Mouse (Mus musculus) MEL (cell line): ENCODE data around the gene Rag2. TPM values are rescaled to one million over a fixed set of nuclear protein-coding genes. Genes with fewer than 3 reads are reported as not detected.

Source experiments
- DNase-seq: peaks from one replicate; pipeline ENCODE4 v3.0.0; 2011; ENCODE audit warnings: low read depth, low spot score
- H3K27ac ChIP-seq: 2 replicates; pipeline ENCODE4 v1.5.1; 2012; ENCODE audit warnings: low read depth, mild to moderate bottlenecking, control low read depth, low read length, moderate library complexity; ENCODE audit not compliant: control insufficient read depth
- H3K27me3 ChIP-seq, 2 experiments: fragments of 150-350 bp in 1 of 2; sonication (generic) in 1 of 2; 2 replicates each; pipeline ENCODE4 v1.6.1; 2012; ENCODE audit warnings: low read length in 2 of 2, mild to moderate bottlenecking in 2 of 2, improper control_type of control experiment in 1 of 2, moderate library complexity in 1 of 2; ENCODE audit not compliant: insufficient read depth in 2 of 2, control insufficient read depth in 1 of 2
- H3K36me3 ChIP-seq, 2 experiments: 2 replicates each; pipeline ENCODE4 v1.6.1; 2012 to 2014; ENCODE audit warnings: low read length in 2 of 2, improper control_type of control experiment in 1 of 2, inconsistent platforms in 1 of 2, mild to moderate bottlenecking in 1 of 2; ENCODE audit not compliant: insufficient read depth in 2 of 2, control insufficient read depth in 1 of 2
- H3K4me1 ChIP-seq, 2 experiments: fragments of 150-350 bp in 1 of 2; sonication (generic) in 1 of 2; 2 replicates each; pipeline ENCODE4 v1.6.1; 2012; ENCODE audit warnings: low read length in 2 of 2, improper control_type of control experiment in 1 of 2, mild to moderate bottlenecking in 1 of 2; ENCODE audit not compliant: insufficient read depth in 2 of 2, control insufficient read depth in 1 of 2
- H3K4me3 ChIP-seq, 2 experiments: fragments of 150-350 bp in 1 of 2; sonication (generic) in 1 of 2; 2 replicates each; pipeline ENCODE4 v1.5.1; 2012; ENCODE audit warnings: low read depth in 2 of 2, low read length in 2 of 2, mild to moderate bottlenecking in 2 of 2, moderate library complexity in 2 of 2, control low read depth in 1 of 2, improper control_type of control experiment in 1 of 2; ENCODE audit not compliant: control insufficient read depth in 1 of 2, insufficient read depth in 1 of 2
- H3K79me2 ChIP-seq: 2 replicates; pipeline ENCODE4 v1.6.1; 2012; ENCODE audit warnings: mild to moderate bottlenecking, low read length, moderate library complexity; ENCODE audit not compliant: control insufficient read depth, poor library complexity, insufficient read depth
- H3K9ac ChIP-seq: 2 replicates; pipeline ENCODE4 v1.6.1; 2012; ENCODE audit warnings: low read depth, mild to moderate bottlenecking, control low read depth, low read length, moderate library complexity; ENCODE audit not compliant: control insufficient read depth, poor library complexity, severe bottlenecking
- H3K9me3 ChIP-seq: fragments of 150-350 bp; sonication (generic); replicated peaks from 2 replicates; pipeline ENCODE4 v1.6.1; 2012; ENCODE audit warnings: mild to moderate bottlenecking, low read length, improper control_type of control experiment, moderate library complexity; ENCODE audit not compliant: insufficient read depth
- CHD2 ChIP-seq: IDR thresholded peaks from 2 replicates; pipeline ENCODE4 v1.6.1; 2011; ENCODE audit warnings: low read length, improper control_type of control experiment
- CTCF ChIP-seq, 3 experiments: IDR thresholded peaks in 2 of 3; conservative IDR thresholded peaks in 1 of 3; 2 replicates each; pipeline ENCODE4 v1.5.1; 2011 to 2012; ENCODE audit warnings: low read length in 3 of 3, low read depth in 2 of 3, mild to moderate bottlenecking in 2 of 3, improper control_type of control experiment in 1 of 3, inconsistent platforms in 1 of 3, mixed read lengths in 1 of 3, moderate library complexity in 1 of 3; ENCODE audit not compliant: control insufficient read depth in 1 of 3, insufficient read depth in 1 of 3, poor library complexity in 1 of 3, severe bottlenecking in 1 of 3
- ETS1 ChIP-seq: IDR thresholded peaks from 2 replicates; pipeline ENCODE4 v1.6.1; 2012; ENCODE audit warnings: low read depth, mild to moderate bottlenecking, inconsistent platforms, low read length, improper control_type of control experiment, moderate library complexity
- HCFC1 ChIP-seq: IDR thresholded peaks from 2 replicates; pipeline ENCODE4 v1.6.1; 2012; ENCODE audit warnings: low read depth, mild to moderate bottlenecking, inconsistent platforms, low read length, improper control_type of control experiment, moderate library complexity
- JUND ChIP-seq: IDR thresholded peaks from 2 replicates; pipeline ENCODE4 v1.6.1; 2011; ENCODE audit warnings: low read depth, mild to moderate bottlenecking, improper control_type of control experiment, low read length
- KAT2A ChIP-seq: conservative IDR thresholded peaks from 2 replicates; pipeline ENCODE4 v1.6.1; 2012; ENCODE audit warnings: low read depth, low read length, improper control_type of control experiment, inconsistent platforms
- MAFK ChIP-seq: IDR thresholded peaks from 2 replicates; pipeline ENCODE4 v1.6.1; 2011; ENCODE audit warnings: low read depth, mild to moderate bottlenecking, low read length, improper control_type of control experiment, borderline replicate concordance
- MAX ChIP-seq: IDR thresholded peaks from 2 replicates; pipeline ENCODE4 v1.6.1; 2011; ENCODE audit warnings: low read length, improper control_type of control experiment
- NELFE ChIP-seq: IDR thresholded peaks from 2 replicates; pipeline ENCODE4 v1.6.1; 2011; ENCODE audit warnings: low read depth, low read length, improper control_type of control experiment
- POLR2AphosphoS2 ChIP-seq: IDR thresholded peaks from 2 replicates; pipeline ENCODE4 v1.6.1; 2011; ENCODE audit warnings: low read length, improper control_type of control experiment
- RAD21 ChIP-seq: IDR thresholded peaks from 2 replicates; pipeline ENCODE4 v1.6.1; 2011; ENCODE audit warnings: mild to moderate bottlenecking, low read depth, low read length, improper control_type of control experiment
- RCOR1 ChIP-seq: IDR thresholded peaks from 2 replicates; pipeline ENCODE4 v1.6.1; 2012; ENCODE audit warnings: low read depth, mild to moderate bottlenecking, inconsistent platforms, low read length, improper control_type of control experiment
- SMC3 ChIP-seq: IDR thresholded peaks from 2 replicates; pipeline ENCODE4 v1.6.1; 2011; ENCODE audit warnings: low read depth, low read length, improper control_type of control experiment
- TAL1 ChIP-seq: IDR thresholded peaks from 2 replicates; pipeline ENCODE4 v1.6.1; 2012; ENCODE audit warnings: mild to moderate bottlenecking, inconsistent platforms, low read length, moderate library complexity, mixed read lengths
- TBP ChIP-seq: IDR thresholded peaks from 2 replicates; pipeline ENCODE4 v1.8.0; 2011; ENCODE audit warnings: low read depth, low read length, improper control_type of control experiment
- TCF12 ChIP-seq: IDR thresholded peaks from 2 replicates; pipeline ENCODE4 v1.6.1; 2014; ENCODE audit warnings: low read depth, mild to moderate bottlenecking, inconsistent platforms, low read length, improper control_type of control experiment, moderate library complexity
- USF1 ChIP-seq: IDR thresholded peaks from 2 replicates; pipeline ENCODE4 v1.6.1; 2014; ENCODE audit warnings: low read depth, mild to moderate bottlenecking, inconsistent platforms, low read length, improper control_type of control experiment, moderate library complexity
- USF2 ChIP-seq, 2 experiments: IDR thresholded peaks; 2 replicates each; pipeline ENCODE4 v1.6.1; 2011 to 2012; ENCODE audit warnings: improper control_type of control experiment in 2 of 2, low read length in 2 of 2, borderline replicate concordance in 1 of 2, inconsistent platforms in 1 of 2, low read depth in 1 of 2, mild to moderate bottlenecking in 1 of 2; ENCODE audit not compliant: insufficient read depth in 1 of 2
- ZC3H11A ChIP-seq: IDR thresholded peaks from 2 replicates; pipeline ENCODE4 v1.6.1; 2012; ENCODE audit warnings: low read depth, mild to moderate bottlenecking, inconsistent platforms, low read length, improper control_type of control experiment
- ZKSCAN1 ChIP-seq: IDR thresholded peaks from 2 replicates; pipeline ENCODE4 v1.6.1; 2012; ENCODE audit warnings: low read depth, mild to moderate bottlenecking, inconsistent platforms, low read length, improper control_type of control experiment, moderate library complexity
- ZMIZ1 ChIP-seq: IDR thresholded peaks from 2 replicates; pipeline ENCODE4 v1.6.1; 2012; ENCODE audit warnings: low read depth, mild to moderate bottlenecking, inconsistent platforms, low read length, improper control_type of control experiment, moderate library complexity
- ZNF384 ChIP-seq: IDR thresholded peaks from 2 replicates; pipeline ENCODE4 v1.6.1; 2012; ENCODE audit warnings: low read depth, mild to moderate bottlenecking, inconsistent platforms, low read length, improper control_type of control experiment
- polyA plus RNA-seq, 2 experiments: library from polyadenylated mRNA; stranded (reverse) in 1 of 2; unstranded in 1 of 2; fragments of >175 nt in 1 of 2; fragments of >200 nt in 1 of 2; gene quantifications; 2 replicates each; pipeline versions ENCODE4 v1.2.1 to v1.2.4; 2012; ENCODE audit warnings: low replicate concordance in 2 of 2, low read depth in 1 of 2; ENCODE audit not compliant: insufficient read length in 2 of 2, insufficient read depth in 1 of 2, missing spikeins in 1 of 2
- total RNA-seq: library from RNA; depleted of rRNA; stranded (reverse); fragments of 300-350 nt; gene quantifications from 2 replicates; pipeline ENCODE4 v1.2.3, GENCODE M21; 2012

Gene Rag2
- total and polyA plus RNA-seq, 3 experiments, result not detected

DNA sequence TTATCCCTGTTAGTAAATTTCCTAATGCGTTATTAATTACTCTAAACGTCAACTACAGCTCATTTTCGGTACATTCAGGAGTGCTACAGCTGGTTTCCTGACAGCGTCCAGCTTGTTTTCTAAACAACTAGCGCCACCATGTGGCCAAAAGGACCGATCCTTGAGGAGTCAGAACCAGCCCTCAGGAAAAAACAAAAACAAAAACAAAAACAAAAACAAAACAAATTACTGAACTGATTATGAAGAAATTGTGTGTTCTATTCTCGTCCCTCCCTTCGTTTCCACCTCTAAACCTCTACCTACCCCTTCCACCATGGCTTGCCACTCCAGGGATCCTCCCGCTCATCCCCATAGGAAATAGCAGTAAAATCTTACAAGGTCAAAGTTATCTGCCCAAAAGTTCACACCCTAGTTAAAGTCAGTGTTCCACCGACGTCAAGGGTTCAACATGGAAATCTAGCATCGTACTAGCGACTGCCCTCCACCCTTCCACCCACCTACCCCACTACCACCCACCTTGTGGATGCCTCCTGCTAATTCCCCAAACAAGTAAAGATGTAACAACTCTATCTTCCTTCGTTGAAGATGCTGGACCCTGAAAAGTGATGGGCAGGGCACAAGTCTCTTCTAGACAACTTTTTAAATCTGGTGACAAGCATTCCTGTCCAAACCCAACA, 28.5 kb downstream of the Rag2 start:
- peak; percentile 76 for DNase-seq
- Histone ChIP-seq H3K36me3 (0 out of 4 replicates have a peak, but pooled peaks cover 0 to 2% of the 10 kb centered on the region in 2 experiments), H3K27me3 (no peaks in the 10 kb centered on the region; a peak in 2 of 4 replicates), H3K79me2 (no peaks in the 10 kb centered on the region), H3K9me3 (no peaks in the 10 kb centered on the region), H3K27ac (no peak overlapping the region), H3K4me3 (peak overlapping the region; percentile 36 to 59)
- TF ChIP-seq RAD21 (peak; percentile 91), ZC3H11A (peak; percentile 74), HCFC1 (no peak), KAT2A (no peak), CTCF (IDR thresholded peaks at IDR 0.05 in 2 of 3, conservative IDR thresholded peaks at IDR 0.05 in 1 of 3; ENCODE audit: control insufficient read depth in 1 of 3, insufficient read depth in 1 of 3, low read depth in 2 of 3, low read length in 3 of 3, poor library complexity in 1 of 3, severe bottlenecking in 1 of 3) (peak; percentile 55 to 86 (median 76)), MAFK (no peak), USF2 (IDR thresholded peaks at IDR 0.05; ENCODE audit: borderline replicate concordance in 1 of 2, insufficient read depth in 1 of 2, low read depth in 1 of 2, low read length in 2 of 2) (no peak), TBP (no peak), SMC3 (peak; percentile 81), ZMIZ1 (no peak)
- TF ChIP-seq, all 39 proteins: peak for 4
- H3K4me1 ChIP-seq, result peaks cover 0 to 4% of the 10 kb centered on the region in 2 experiments; a peak in 1 of 4 replicates
- H3K9ac ChIP-seq, result peak overlapping the region; percentile 33; the same call in 1 of the 2 replicates

DNA sequence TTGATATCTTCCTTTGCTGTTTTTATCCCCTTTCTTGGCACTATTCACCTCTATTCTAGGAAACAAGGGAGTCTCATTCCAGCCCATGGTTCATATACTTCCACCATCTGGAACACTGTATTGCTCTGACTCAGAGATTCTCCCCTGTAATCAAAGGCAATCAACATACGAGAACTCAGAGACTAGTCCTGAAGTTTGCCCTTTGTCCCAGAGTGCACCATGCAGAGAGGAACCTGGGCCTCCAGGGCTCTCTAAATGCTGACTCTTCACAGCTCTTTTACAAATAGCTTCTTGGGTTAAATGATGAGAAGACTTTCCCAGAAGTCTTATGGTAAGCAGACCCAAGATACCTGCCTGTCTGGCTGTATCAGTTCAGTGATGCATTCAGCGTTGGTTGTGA, 36.0 kb downstream of the Rag2 start:
- no peak for DNase-seq
- no peaks in the 10 kb centered on the region for H3K4me1 ChIP-seq
- TF ChIP-seq USF1 (no peak), MAX (no peak)
- no peak overlapping the region for H3K4me3 ChIP-seq
- H3K36me3 ChIP-seq, result no peaks in the 10 kb centered on the region
- peaks cover 2 to 5% of the 10 kb centered on the region in 2 experiments for H3K27me3 ChIP-seq
- no peak overlapping the region for H3K27ac ChIP-seq
- no peaks in the 10 kb centered on the region for H3K9me3 ChIP-seq
- H3K79me2 ChIP-seq, result no peaks in the 10 kb centered on the region
- H3K9ac ChIP-seq, result no peak overlapping the region

DNA sequence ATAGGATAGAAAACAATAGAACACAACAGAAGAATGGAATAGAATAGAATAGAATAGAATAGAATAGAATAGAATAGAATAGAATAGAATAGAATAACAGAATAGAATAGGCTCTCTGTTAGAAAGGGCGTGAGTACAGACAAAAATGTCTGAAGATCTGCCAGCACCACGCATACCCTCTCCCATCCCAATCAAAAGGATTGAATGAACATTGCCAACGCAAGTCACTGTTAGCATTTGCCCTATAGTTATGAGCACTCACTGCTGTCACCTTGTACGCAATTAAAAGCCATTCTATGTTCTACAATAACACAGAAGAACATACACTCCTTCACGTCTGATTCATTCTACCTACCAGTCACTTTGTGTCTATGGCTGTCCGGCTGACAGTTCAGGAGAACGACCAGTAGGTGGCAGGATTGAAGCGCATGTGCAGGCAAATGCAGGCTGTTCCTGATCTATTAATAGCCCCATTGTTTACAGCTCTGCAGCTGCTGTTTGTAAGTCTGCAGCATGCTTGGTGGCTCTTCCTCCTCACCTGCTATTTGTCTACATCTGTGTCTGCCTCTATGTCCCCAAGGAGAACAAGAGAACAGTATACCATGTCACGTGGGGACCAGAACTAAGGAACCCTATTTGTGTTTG, 40.7 kb downstream of the Rag2 start:
- Histone ChIP-seq H3K36me3 (no peaks in the 10 kb centered on the region), H3K27ac (no peak overlapping the region), H3K79me2 (no peaks in the 10 kb centered on the region), H3K27me3 (peaks cover 2 to 5% of the 10 kb centered on the region in 2 experiments), H3K4me3 (no peak overlapping the region), H3K9me3 (no peaks in the 10 kb centered on the region), H3K4me1 (no peaks in the 10 kb centered on the region), H3K9ac (no peak overlapping the region)
- peak; percentile 75 for DNase-seq
- no peak for TF ChIP-seq RCOR1
- no peak for TF ChIP-seq JUND
- peak; percentile 38; the same call in 1 of the 2 replicates for TF ChIP-seq MAX
- peak; percentile 84 for TF ChIP-seq RAD21
- TF ChIP-seq HCFC1, result no peak
- TF ChIP-seq TBP, result no peak
- TF ChIP-seq MAFK, result no peak
- no peak for TF ChIP-seq ZNF384
- no peak for TF ChIP-seq POLR2AphosphoS2
- no peak for TF ChIP-seq KAT2A
- TF ChIP-seq CHD2, result no peak
- 0 out of 2 replicates have a peak, but pooled peaks have one; percentile 19 for TF ChIP-seq USF1
- TF ChIP-seq ZC3H11A, result peak; percentile 65
- TF ChIP-seq SMC3, result peak; percentile 66
- TF ChIP-seq USF2 (IDR thresholded peaks at IDR 0.05; ENCODE audit: borderline replicate concordance in 1 of 2, insufficient read depth in 1 of 2, low read depth in 1 of 2, low read length in 2 of 2), result no peak
- no peak for TF ChIP-seq ETS1
- no peak for TF ChIP-seq TCF12
- TF ChIP-seq ZKSCAN1, result no peak
- no peak for TF ChIP-seq NELFE
- no peak for TF ChIP-seq TAL1
